Mouse (Mus musculus): ENCODE measurements around the gene Tmc1. TPM values are rescaled to one million over a fixed set of nuclear protein-coding genes. Genes with fewer than 3 reads are reported as not detected.

Gene Tmc1
- not detected for total RNA-seq (2021)
- polyA plus RNA-seq (2012; rRNA removed): 0.09 and 0.15 TPM in 2 replicates
- long read RNA-seq, partial matches to known transcripts: 0 of 1 reads
- long read RNA-seq, other reads (novel, unspliced or antisense): 1 of 1 reads

DNA sequence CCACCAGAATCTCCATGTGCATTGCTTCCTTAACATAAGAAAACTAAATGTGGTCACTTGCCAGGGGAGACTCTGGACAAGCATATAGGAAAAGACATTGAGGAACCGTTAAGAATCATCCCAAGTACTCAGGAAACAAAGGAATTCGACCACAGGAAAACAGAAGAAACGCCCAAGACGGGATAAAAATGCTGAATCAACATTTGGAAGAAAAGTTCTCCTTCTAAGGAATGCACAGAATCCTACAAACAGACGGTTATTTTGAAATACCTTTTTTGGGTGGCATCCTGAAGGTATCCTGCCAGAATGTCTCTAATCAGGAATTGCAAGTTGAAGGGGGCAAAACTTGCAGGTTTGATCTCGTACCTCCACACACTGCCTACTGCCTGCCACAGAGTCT is at the start of gene Tmc1:
TSS of gene Tmc1 (minus strand) at position 329 of the 400 bp plus-strand sequence.
- DNase-seq: no peak

DNA sequence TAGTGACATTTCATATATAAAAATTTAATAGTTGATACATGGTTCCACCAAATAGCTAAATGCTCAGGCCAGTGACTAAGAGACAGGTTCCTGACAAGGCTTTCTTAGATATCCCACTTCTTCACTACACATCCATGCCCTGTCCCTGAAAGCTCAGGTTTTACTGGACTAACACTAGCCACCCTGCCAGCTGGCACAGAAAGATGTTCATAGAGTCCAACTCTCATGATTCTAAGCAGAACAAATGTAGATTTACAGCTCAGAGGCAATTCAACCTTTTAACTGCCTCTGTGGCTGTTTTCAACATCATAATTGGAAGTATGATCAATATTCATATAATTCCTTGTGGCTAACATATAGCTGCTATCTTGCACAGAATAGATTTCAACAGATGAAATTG is 47.5 kb upstream of the Tmc1 start:
- DNase-seq: no peak

DNA sequence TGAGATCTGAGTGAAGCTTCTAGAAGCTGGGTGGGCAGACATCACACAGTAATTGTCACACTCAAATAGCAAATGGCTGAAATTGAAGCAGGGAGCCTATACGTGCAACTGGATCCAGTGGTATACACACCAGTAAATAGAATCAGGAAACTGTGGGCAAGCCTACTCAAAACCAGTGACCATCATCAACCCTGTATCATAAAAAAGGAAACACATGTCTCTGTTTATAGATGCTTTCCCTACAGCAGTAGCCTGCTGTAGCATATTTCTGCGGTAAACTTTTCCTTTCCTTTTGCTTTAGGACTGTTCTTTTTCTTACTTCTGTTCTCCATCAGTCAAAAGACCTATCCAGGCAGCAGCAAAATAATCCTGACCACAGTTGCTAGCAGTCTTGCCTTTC is 25.2 kb upstream of the Tmc1 start:
- DNase-seq: no peak

DNA sequence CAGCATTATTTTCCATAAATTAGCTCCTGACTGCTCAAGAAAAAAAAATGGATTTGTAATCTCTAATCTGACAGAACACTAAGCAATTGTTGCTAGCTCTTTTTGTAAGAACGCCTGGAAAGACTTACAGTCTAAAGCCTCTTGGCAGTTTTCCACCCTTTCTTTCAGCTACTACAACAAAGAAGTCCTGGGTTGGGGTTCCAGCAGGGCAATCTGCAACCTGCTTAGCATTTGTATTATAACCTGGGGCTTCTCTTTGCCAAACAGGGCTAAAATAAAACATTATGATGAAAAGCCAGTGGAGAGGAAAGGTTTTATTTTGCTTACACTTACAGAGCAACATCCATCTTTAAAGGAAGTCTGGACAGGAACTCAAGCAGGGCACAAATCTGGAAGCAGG is 24.1 kb upstream of the Tmc1 start:
- no peak for DNase-seq

DNA sequence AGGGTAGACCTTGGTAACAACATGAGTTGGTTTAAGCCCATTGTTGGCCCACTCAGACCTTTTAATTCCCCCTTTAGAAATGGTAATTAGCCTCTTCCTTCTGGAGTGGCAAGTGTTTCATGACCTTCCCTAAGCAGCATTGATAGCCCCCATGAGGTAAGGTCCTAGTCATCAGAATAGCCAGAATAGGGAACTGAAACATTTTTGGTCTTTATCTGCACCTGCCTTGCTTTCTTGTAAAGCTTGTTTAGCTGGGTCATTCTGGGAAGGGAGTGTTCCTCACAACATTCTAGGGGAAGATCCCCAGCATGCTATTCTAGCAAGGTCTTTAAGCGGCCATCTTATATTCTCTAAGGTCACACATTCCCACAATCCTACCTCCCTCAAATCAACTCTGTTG is 17.9 kb upstream of the Tmc1 start:
- no peak for DNase-seq

DNA sequence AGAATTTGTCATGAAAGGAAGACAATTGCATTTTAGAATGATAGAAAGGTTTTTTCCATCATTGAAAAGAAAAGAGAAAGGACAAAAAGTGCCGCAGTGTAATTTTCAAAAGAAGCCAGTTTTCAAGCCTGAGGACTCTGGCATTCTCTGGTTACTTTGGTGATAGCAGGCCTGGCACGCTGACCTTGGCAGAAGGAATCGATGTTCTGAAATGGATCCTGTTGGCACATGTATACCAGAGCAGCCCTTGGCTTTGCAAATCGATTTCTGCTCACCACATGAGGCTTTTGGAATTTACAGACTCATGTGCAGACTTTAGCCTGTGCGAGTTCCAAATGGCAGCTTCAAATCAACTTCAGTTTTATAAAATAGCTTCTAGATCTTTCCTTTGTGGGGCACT is 813 bp upstream of the Tmc1 start:
- no peak for DNase-seq

DNA sequence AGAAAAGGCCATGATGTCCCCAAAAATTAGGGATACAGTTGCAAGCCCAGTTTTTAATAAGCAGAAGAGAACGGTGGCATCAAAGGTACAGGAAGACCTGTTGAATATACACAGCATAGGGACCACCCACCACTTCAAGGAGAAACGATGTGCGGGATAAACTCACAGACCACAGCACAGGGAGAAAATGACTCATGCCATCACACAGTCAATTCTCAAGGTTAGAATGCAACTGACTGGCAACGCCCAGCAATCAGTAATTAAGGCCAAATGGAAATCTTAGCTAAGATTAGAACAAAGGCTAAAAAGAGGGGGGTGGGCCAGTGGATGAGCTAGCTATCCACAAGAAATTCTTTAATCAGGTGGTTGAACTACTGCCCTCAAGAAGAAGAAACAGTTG is 9.6 kb downstream of the Tmc1 start:
- peak; percentile 41 for DNase-seq

DNA sequence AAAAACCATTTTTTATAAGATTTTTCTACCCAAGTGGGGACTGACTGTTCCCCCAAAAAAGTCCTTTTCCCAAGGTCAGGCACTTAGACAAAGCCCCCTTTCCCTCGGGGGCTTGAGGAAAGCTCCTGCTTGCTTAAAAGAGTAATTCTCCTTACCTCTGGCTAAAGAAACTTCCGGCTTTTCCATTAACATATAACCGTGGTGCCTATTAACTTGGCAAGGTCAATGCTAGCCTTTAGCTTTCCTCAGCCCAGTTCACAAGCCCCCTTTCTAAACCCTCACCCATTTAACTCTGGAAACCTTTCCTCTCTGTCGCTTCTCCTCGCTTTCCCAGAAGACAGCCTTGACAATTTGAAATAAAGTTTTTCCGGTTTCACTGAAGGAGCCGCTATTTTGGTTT is 29.7 kb downstream of the Tmc1 start:
- DNase-seq: no peak

DNA sequence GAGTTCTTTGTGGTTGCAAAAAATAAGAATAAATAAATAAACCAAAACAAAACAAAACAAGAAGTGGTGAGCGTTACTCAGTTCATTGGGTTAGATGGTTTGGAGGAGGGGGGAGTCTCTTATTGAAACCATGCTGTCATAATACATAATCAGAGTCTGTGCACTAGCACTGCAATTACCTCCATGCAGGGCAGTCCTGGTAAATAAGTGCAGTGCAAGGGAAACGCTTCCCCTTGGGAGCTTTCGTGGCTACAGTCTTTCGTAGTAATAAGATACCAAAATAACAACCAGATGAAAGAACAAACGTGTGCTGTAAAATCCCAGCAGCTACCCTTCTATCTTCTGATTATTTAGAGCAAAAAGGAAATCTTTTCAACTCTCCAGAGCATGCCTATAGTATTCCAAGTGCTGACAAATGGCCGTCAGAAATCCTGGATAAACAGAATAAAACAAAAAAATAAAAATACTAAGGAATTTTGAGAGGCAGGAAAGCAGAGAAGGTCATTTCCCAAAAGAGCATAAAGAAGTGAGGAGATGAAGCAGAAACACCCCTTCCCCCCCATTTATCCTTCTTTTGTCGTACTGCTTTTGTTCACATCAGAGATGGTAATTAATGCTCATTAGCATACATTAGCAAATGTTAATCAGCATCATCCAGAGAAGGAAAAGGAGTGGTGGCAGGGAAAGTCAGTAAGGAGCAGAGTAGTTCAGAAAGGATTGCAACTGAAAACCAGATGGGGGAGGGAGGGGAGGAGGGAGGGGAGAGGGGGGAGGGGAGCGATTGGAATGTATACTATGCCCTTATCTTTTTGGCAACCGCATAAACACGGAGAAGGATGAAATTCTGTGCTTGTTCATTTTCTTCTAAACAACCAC is 30.4 kb downstream of the Tmc1 start:
- no peak for DNase-seq

DNA sequence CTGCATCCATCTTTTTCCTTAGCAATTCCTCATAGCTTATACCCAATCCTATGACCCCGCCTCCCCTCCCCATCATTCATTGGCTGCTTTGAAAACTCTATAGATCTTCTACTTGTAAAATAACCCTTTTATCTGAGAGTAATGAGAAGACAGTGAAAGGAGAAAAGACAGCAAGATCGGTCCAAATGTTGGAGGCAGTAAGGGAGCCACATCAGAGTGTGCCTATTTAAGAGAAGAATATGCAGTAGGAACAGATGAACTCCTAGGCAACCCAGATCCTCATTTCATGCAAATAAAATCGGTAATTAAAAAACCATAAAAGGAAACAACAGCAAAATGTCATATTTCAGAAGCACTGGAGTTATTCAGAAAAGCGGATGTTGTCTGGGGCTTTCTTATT is 35.8 kb downstream of the Tmc1 start:
- no peak for DNase-seq

DNA sequence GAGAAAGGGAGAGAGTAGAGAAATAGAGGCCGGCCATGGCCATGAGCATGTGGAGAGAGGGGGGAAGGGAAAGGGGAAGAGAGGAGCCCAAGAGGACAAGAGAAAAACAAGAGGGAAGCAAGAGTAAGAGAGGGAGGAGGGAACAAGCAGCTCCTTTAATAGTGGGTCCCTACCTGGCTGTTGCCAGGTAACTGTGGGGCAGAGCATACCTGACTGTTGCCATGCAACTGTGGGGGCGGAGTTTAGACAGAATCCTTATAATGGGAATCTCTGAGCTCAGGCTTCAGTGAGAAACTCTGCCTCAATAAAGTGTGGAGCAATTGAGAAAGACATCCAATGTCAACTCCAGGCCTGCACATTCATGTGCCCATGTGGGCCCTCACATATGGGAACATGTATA is 38.9 kb downstream of the Tmc1 start:
- no peak for DNase-seq

DNA sequence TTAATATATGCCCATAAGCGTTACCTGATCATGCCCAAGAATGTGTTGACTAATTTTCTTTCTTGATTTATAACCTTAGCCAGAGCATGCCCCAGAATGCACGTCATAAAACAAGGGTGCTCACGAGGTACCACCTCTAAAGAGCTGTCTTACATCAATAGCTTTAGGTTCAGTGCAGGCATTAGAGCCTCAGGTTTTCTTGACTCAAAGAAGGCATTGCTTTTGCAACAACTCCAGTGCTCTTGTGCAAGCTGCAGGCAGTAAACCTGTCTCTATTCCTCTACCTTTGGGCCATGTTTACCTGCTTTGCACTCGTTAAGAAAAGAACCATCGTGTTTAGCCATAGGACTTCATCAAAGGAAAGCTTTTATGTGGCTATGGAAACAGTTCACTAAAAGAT is 43.6 kb downstream of the Tmc1 start:
- DNase-seq: no peak

DNA sequence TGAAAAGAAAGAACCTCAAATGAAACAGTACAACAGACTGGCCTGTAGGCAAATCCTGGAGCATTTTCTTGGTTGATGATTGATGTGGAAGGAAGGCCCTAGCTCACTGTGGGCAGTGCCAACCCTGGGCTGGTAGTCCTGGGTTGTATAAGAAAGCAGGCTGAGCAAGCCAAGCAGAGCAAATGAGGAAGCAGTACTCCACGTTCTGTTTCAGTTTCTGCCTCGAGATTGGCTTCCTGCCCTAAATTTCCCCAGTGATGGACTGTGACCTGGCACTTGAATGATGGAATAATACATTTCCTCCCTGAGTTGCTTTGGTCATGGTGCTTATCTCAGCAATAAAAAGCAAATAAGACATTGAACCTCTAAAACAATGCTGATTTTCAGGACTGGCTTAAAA is 72.8 kb downstream of the Tmc1 start:
- no peak for DNase-seq

DNA sequence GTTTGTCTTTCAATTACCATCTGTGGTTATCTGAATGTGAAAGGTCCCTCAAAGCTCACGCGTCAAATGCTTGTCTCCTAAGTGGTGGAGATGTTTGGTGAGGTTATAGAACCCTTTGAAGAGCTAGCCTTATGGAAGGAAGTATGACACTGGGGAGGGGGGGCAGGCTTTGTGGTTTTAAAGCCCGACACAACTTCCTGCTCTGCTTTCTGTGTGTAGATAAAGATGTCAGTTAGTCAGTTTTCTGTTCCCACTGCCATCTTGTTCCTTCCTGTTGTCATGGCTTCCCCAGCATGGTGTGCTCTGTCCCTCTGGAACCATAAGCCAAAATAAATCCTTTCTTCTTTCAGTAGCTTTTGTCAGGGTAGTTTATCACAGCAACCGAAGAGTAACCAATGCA is 78.1 kb downstream of the Tmc1 start:
- DNase-seq: no peak

DNA sequence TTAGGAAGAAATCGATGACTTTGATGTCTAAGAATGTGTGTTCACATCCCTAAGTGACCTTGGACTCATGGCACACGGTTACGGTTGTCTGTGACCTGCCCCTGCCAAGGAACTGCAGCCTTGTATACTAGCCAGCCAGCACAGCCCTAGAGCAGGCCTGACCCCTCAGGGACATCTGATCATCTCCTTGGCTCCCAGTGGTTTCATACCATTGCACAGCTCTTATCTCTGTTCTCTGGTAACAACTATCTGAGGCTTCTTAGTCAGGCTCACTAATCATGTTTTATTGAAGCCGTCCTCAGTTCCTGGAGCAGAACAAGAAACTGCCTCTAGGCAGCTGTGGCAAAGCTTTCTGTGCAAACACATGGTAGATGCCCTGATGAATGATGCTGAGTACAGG is 92.2 kb downstream of the Tmc1 start:
- DNase-seq: peak; percentile 31

DNA sequence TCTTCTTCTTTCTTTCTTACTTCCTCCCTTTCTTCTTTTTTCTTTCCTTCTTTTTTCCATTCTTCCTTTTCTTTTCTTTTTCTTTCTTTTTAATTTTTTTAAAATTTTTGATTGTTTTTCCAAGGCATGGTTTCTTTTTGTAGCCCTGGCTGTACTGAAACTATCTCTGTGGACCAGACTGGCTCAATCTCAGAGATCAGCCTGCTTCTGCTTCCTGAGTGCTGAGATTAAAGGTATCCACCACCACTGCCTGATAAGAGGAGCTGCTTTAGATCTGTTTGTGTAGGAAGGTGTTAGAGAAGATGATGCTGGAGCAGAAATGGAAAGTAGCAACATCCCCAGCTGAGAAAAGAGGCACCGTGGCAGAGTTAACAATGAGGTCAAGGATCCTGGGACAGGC is 93.7 kb downstream of the Tmc1 start:
- DNase-seq: no peak

DNA sequence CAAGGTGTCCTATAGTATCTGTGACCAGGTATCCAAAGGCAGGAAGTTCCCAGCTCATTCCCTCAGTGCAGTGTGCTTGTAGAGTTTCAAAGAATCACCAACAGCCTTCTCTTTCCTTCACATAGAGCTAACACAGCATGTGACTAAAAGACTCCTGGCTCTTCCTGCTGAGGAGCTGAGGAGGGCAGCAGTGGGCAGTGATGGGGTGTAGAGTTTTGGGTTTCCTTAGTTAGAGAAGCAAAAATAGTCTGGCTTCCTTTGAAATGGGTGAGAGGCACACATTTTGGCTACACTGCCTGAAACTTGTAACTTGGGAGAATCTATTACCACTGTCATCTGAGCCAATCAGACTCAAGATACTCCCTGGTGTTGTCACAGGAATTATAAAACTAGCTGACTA is 96.2 kb downstream of the Tmc1 start:
- DNase-seq: no peak

DNA sequence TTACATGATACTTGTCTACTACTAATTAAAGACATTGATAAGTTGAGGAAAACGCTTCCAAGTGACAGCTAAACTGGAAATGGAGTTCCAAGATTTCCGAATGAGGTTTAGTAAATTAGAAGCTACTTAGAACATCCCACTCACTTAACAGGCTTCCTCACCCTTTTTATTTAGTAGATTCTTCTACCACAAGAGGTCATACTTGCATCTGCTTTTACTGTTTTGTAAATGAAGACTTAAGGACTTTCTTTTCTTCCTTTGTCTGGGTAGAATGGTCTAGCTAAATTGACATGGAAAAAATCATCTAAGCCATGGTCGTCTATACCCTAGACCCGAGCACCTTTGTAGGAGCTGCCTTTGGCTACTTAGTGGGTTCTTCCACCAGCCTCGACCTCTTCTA is 105.1 kb downstream of the Tmc1 start:
- no peak for DNase-seq

DNA sequence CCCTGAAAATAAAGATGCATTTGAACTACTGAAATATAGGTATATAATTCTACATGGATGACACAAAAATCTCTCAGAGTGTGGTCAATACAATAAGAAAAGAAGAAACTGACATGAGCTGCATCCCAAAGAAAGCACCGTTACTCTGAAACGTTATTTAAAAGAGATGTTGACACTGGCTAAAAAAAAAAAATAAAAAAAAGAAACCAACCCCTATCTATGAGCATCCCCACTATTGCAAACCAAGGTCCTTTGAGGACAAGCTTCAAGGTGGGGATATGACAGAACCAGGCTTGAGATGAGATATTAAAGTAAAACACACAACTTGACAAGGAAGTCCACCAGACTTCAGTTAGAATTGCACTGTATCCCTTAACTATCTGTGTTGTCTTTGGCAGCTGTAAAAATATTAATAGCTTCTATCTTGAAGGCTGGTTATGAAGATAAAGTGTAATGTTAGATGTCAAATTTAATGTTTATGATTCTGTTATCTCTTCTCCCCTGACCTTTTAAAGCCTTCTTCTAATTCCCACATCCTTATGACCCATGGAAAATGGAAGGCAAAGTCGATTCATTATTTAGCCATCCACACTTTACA is 106.4 kb downstream of the Tmc1 start:
- no peak for DNase-seq

DNA sequence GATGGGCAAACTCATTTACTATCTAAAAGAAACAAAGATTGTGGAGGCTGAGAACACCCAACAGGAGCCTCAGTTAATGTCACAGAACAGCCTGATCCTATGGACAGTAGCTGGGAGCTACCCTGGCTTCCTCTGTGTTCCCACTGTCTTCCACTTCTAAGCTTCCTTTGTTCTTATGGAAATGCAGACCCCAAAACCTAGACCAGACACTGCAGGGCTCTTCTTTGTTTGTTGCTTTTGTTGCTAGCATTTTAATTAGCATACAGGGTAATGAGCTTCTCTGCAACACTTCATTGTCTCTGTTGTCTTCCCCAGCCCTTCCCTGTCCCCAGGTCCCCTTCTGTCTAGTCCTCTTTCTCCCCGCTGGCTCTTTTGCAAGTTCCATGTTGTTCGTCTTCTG is 116.6 kb downstream of the Tmc1 start:
- DNase-seq: no peak

DNA sequence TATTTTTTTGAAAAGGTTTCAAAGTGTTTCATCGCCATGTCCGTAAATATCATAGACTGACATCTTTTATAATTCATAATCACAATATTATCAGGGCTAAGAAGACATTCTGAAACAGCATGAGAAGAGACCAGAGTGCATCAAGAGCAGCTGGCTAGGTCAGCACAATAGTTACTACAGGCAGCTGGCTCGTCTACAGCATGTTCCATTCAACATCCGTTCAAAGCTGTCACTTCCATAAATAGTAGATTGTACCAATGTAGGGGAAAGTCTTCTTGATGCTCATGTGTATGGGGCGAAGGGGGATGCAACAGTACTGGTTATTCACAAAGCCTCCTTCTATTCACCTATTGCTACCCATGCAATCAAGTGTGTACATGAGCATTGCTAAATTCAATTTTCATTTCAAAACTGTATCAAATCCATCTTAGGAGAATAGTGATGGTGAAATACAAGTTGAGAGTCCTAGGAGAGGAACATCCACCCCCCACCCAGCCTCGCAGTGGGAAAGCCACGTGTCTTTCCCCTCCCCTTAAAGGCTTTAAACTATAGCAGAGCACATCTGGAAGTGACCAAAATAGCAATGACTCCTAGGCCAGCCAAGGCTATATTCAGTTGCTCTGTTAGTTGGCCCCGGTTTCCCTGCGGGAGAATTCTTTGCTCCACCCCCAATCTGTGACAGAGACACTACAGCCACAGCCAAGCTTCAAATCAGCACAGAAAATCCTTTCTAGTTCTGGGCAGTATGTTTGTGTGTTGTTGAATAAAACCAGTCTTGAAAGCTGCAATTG is 117.8 kb downstream of the Tmc1 start:
- DNase-seq: no peak

DNA sequence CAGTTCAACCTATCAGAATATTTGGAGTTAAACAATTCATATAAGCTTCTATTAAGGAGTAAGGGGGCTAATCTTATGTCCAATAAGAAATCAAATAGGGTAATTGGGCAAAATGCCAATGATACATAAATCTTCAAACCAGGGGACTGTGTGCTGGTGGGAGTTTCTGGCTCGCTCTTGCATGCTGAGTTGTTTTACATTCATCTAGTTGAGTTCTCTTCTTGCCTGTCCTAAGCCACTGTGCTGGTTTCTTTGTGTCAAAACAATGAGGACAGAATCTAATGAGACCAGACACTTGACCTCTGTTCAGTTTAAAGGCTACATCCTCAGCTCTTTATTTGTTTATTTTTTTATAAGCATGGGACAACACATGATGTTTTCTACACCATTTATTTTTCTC is 119.1 kb downstream of the Tmc1 start:
- DNase-seq: no peak

DNA sequence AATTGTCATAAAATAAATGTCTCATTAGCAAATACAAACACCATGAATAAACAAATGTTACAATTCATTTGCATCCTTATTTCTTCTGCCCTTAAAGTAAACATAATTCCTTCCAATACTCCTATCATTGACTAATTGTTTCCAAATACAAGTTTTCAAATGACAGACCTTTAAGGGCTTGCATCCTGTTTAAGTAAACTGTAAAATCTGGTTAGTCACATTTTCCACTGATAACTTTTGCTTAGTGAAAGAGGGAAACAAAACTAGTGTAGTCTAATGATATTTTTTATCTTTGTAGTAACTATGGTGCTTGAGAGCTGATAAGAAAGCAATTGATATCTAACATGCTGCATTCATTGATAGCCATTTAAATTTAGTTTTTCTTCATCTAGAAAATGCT is 154.5 kb downstream of the Tmc1 start:
- DNase-seq: no peak
